Mouse (Mus musculus) CH12.LX (cell line): ENCODE data around the gene Sfta2. TPM values are rescaled to one million over a fixed set of nuclear protein-coding genes. Genes with fewer than 3 reads are reported as not detected.

ENCODE experiments used
- DNase-seq: peaks from one replicate; pipeline ENCODE4 v3.0.0-alpha.2; 2013; ENCODE audit errors: extremely low read depth
- H3K27ac ChIP-seq: 2 replicates; pipeline ENCODE4 v1.5.1; 2012; ENCODE audit warnings: low read depth, mild to moderate bottlenecking, control low read depth, moderate library complexity; ENCODE audit not compliant: insufficient read depth
- H3K27me3 ChIP-seq: replicated peaks from 2 replicates; pipeline ENCODE3; 2012; ENCODE audit warnings: inconsistent platforms
- H3K36me3 ChIP-seq, 2 experiments: replicated peaks in 1 of 2; 2 replicates each; pipeline versions ENCODE3 to v1.6.1; 2012; ENCODE audit warnings: inconsistent platforms in 1 of 2, low read length in 1 of 2, mild to moderate bottlenecking in 1 of 2, mixed read lengths in 1 of 2, moderate library complexity in 1 of 2; ENCODE audit not compliant: control insufficient read depth in 1 of 2, insufficient read depth in 1 of 2
- H3K4me1 ChIP-seq, 2 experiments: 2 replicates each; pipeline ENCODE4 v1.6.1; 2012; ENCODE audit warnings: inconsistent platforms in 1 of 2, moderate library complexity in 1 of 2; ENCODE audit not compliant: insufficient read depth in 2 of 2, control insufficient read depth in 1 of 2
- H3K4me2 ChIP-seq: 2 replicates; pipeline ENCODE4 v1.6.1; 2012; ENCODE audit warnings: low read depth, mild to moderate bottlenecking, control low read depth; ENCODE audit not compliant: poor library complexity, insufficient read depth, severe bottlenecking
- H3K4me3 ChIP-seq, 3 experiments: fragments of 150-350 bp in 1 of 3; sonication (generic) in 1 of 3; replicated peaks in 1 of 3; 2 replicates each; pipeline versions ENCODE3 to v1.5.1; 2011 to 2012; ENCODE audit warnings: low read depth in 2 of 3, low read length in 2 of 3, mild to moderate bottlenecking in 2 of 3, moderate library complexity in 2 of 3, control low read depth in 1 of 3, improper control_type of control experiment in 1 of 3, inconsistent platforms in 1 of 3, mixed read lengths in 1 of 3; ENCODE audit not compliant: poor library complexity in 1 of 3
- H3K79me2 ChIP-seq: replicated peaks from 2 replicates; pipeline ENCODE4 v1.6.1; 2012; ENCODE audit warnings: mild to moderate bottlenecking, moderate library complexity; ENCODE audit not compliant: control insufficient read depth, poor library complexity, insufficient read depth, severe bottlenecking; ENCODE audit errors: extremely low read depth
- H3K9ac ChIP-seq: 2 replicates; pipeline ENCODE4 v1.6.1; 2012; ENCODE audit warnings: low read depth, mild to moderate bottlenecking, control low read depth, moderate library complexity; ENCODE audit not compliant: insufficient read depth
- H3K9me3 ChIP-seq: replicated peaks from 2 replicates; pipeline ENCODE3; 2012; ENCODE audit warnings: low read length, inconsistent platforms, mixed read lengths
- CHD2 ChIP-seq: IDR thresholded peaks from 2 replicates; pipeline ENCODE4 v1.6.1; 2011; ENCODE audit warnings: low read length, improper control_type of control experiment
- CTCF ChIP-seq, 2 experiments: IDR thresholded peaks in 1 of 2; conservative IDR thresholded peaks in 1 of 2; 2 replicates each; pipeline ENCODE4 v1.5.1; 2011 to 2012; ENCODE audit warnings: low read depth in 2 of 2, low read length in 2 of 2, improper control_type of control experiment in 1 of 2, inconsistent platforms in 1 of 2, mild to moderate bottlenecking in 1 of 2, moderate library complexity in 1 of 2
- EP300 ChIP-seq: IDR thresholded peaks from 2 replicates; pipeline ENCODE4 v1.6.1; 2011; ENCODE audit warnings: low read length, improper control_type of control experiment
- GABPA ChIP-seq: IDR thresholded peaks from 2 replicates; pipeline ENCODE4 v1.6.1; 2012; ENCODE audit warnings: low read depth, low read length, improper control_type of control experiment, inconsistent platforms; ENCODE audit not compliant: insufficient replicate concordance
- IRF4 ChIP-seq: IDR thresholded peaks from 2 replicates; pipeline ENCODE4 v1.6.1; 2014; ENCODE audit warnings: low read depth, mild to moderate bottlenecking, inconsistent platforms, low read length, improper control_type of control experiment
- KAT2A ChIP-seq: IDR thresholded peaks from 2 replicates; pipeline ENCODE4 v1.6.1; 2012; ENCODE audit warnings: low read length, improper control_type of control experiment, inconsistent platforms; ENCODE audit not compliant: insufficient replicate concordance
- MAFK ChIP-seq: IDR thresholded peaks from 2 replicates; pipeline ENCODE4 v1.6.1; 2011; ENCODE audit warnings: low read length, improper control_type of control experiment; ENCODE audit not compliant: insufficient replicate concordance
- MAX ChIP-seq: IDR thresholded peaks from 2 replicates; pipeline ENCODE4 v1.6.1; 2011; ENCODE audit warnings: low read length, improper control_type of control experiment
- MXI1 ChIP-seq: IDR thresholded peaks from 2 replicates; pipeline ENCODE4 v1.6.1; 2011; ENCODE audit warnings: mild to moderate bottlenecking, low read depth, low read length, improper control_type of control experiment
- POLR2AphosphoS2 ChIP-seq: IDR thresholded peaks from 2 replicates; pipeline ENCODE4 v1.6.1; 2011; ENCODE audit warnings: low read depth, low read length, improper control_type of control experiment
- RAD21 ChIP-seq: IDR thresholded peaks from 2 replicates; pipeline ENCODE4 v1.6.1; 2011; ENCODE audit warnings: low read depth, mild to moderate bottlenecking, low read length, improper control_type of control experiment, moderate library complexity
- SIN3A ChIP-seq: IDR thresholded peaks from 2 replicates; pipeline ENCODE4 v1.6.1; 2012; ENCODE audit warnings: low read length, improper control_type of control experiment, inconsistent platforms
- SMC3 ChIP-seq: IDR thresholded peaks from 2 replicates; pipeline ENCODE4 v1.6.1; 2011; ENCODE audit warnings: low read depth, low read length, improper control_type of control experiment
- TBP ChIP-seq: conservative IDR thresholded peaks from 2 replicates; pipeline ENCODE4 v1.6.1; 2011; ENCODE audit warnings: low read depth, low read length, improper control_type of control experiment
- TCF12 ChIP-seq: IDR thresholded peaks from 2 replicates; pipeline ENCODE4 v1.6.1; 2014; ENCODE audit warnings: low read depth, mild to moderate bottlenecking, inconsistent platforms, low read length, improper control_type of control experiment
- UBTF ChIP-seq: IDR thresholded peaks from 2 replicates; pipeline ENCODE4 v1.6.1; 2012; ENCODE audit warnings: low read depth, mild to moderate bottlenecking, inconsistent platforms, low read length, improper control_type of control experiment, moderate library complexity
- USF1 ChIP-seq: IDR thresholded peaks from 2 replicates; pipeline ENCODE4 v1.6.1; 2014; ENCODE audit warnings: low read depth, mild to moderate bottlenecking, inconsistent platforms, low read length, improper control_type of control experiment
- ZKSCAN1 ChIP-seq: IDR thresholded peaks from 2 replicates; pipeline ENCODE4 v1.6.1; 2012; ENCODE audit warnings: low read depth, inconsistent platforms, low read length, improper control_type of control experiment, borderline replicate concordance
- dilution Hi-C: fragments of 300-500 bp; cut with MboI; formaldehyde crosslinking; loops from 2 replicates; pipeline ENCODE4 v1.14.3; 2020; ENCODE audit warnings: low sequenced_read_pairs; ENCODE audit not compliant: extremely low pct_unique_long_range_greater_than_20kb, extremely low pct_ligation_motif_present
- in situ Hi-C: fragments of 300-500 bp; cut with MboI; formaldehyde crosslinking; loops from 3 replicates; pipeline ENCODE4 v1.14.3; 2019; ENCODE audit warnings: low sequenced_read_pairs, low pct_ligation_motif_present, low pct_unique_long_range_greater_than_20kb, mixed read lengths
- polyA plus RNA-seq: library from polyadenylated mRNA; unstranded; fragments of >175 nt; gene quantifications from 2 replicates; pipeline ENCODE4 v1.2.1, GENCODE M21; 2012; ENCODE audit warnings: low read depth; ENCODE audit not compliant: insufficient read length
- total RNA-seq, 2 experiments: library from RNA; depleted of rRNA; stranded (reverse); fragments of 300-350 nt in 1 of 2; fragments of >200 nt in 1 of 2; gene quantifications; 2 replicates each; pipeline ENCODE4 v1.2.3; 2012 to 2014

The Sfta2 gene
- total and polyA plus RNA-seq, 3 experiments, result not detected

- H3K4me3 ChIP-seq, result no peak overlapping the region
- H3K27ac ChIP-seq, result no peak overlapping the region
- peaks cover 5 to 31% of the 10 kb centered on the region in 2 experiments; a peak in 3 of 4 replicates for H3K4me1 ChIP-seq
- H3K9ac ChIP-seq, result no peak overlapping the region
- no peak for DNase-seq
- H3K36me3 ChIP-seq, result no peaks in the 10 kb centered on the region
- peaks cover 61% of the 10 kb centered on the region for H3K27me3 ChIP-seq
- no peaks in the 10 kb centered on the region for H3K79me2 ChIP-seq
- in situ Hi-C loops (no loop called here), dilution Hi-C loops (no loop called here)
- peaks cover 5% of the 10 kb centered on the region for H3K9me3 ChIP-seq
- TF ChIP-seq RAD21, result no peak
- TF ChIP-seq MXI1, result no peak
- TF ChIP-seq EP300, result no peak
- TF ChIP-seq SIN3A, result no peak
- TF ChIP-seq KAT2A, result no peak
- no peak for TF ChIP-seq MAX
- no peak for TF ChIP-seq TCF12
- no peak for TF ChIP-seq CTCF (conservative IDR thresholded peaks at IDR 0.05 in 1 of 2, IDR thresholded peaks at IDR 0.05 in 1 of 2; ENCODE audit: low read depth in 2 of 2, low read length in 2 of 2)
- TF ChIP-seq POLR2AphosphoS2, result no peak
- no peak for TF ChIP-seq UBTF
- no peak for TF ChIP-seq TBP
- TF ChIP-seq CHD2, result no peak
- TF ChIP-seq USF1, result no peak
- no peak for TF ChIP-seq ZKSCAN1
- no peak for TF ChIP-seq IRF4
- TF ChIP-seq MAFK, result no peak
- TF ChIP-seq, all 38 proteins: peak for 0
- H3K4me2 ChIP-seq, result no peak overlapping the region
Observed at GRCm38 (mm10) chr17:35697429-35697758, 96.0 kb downstream of the Sfta2 start.

GRCm38 (mm10) chr17:35697759-35698500 is 96.6 kb downstream of the Sfta2 start:
- no peaks in the 10 kb centered on the region for H3K79me2 ChIP-seq
- H3K4me1 ChIP-seq, result peaks cover 5 to 27% of the 10 kb centered on the region in 2 experiments; a peak in 3 of 4 replicates
- dilution Hi-C loops, result no loop called here
- in situ Hi-C loops, result no loop called here
- no peak for DNase-seq
- no peak for TF ChIP-seq SMC3
- TF ChIP-seq ZKSCAN1, result no peak
- no peak for TF ChIP-seq GABPA
- no peak for TF ChIP-seq MAFK
- TF ChIP-seq TBP, result no peak
- no peak for TF ChIP-seq USF1
- TF ChIP-seq IRF4, result no peak
- peaks cover 5% of the 10 kb centered on the region for H3K9me3 ChIP-seq
- no peak overlapping the region for H3K4me2 ChIP-seq
- peaks cover 66% of the 10 kb centered on the region for H3K27me3 ChIP-seq
- H3K27ac ChIP-seq, result no peak overlapping the region
- no peaks in the 10 kb centered on the region for H3K36me3 ChIP-seq
- H3K9ac ChIP-seq, result no peak overlapping the region
- no peak overlapping the region for H3K4me3 ChIP-seq
